Mouse (Mus musculus): ENCODE measurements at regions not wholly inside any gene's neighbourhood (a gene's known extent, or its start where the extent isn't known, plus 50 kb on each side); places are given as distances from the start of the nearest gene placed in this dataset.

DNA sequence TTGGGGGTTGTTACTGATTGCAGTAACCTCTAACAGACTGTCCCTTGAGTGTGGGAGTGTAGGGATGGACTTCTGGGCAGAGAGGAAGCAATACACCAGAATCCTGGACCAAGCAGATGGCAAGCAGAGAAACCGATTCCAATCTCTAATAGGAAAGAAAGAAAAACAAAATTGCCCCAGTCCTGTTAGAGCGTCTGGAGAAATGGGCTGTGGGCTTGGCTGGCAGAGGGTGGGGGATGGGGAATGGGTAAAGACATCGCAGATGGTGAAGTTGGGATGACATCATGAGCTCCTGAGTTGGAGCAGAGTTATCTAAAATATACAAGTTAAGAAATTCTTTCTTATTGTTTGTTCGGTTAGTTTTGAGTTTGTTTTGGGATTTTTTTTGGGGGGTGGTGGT lies 260.5 kb downstream of the Ptpru start:
- Histone ChIP-seq H3K27me3 (ENCODE audit: control insufficient read depth, insufficient read depth, low read length) (no peaks in the 10 kb centered on the region), H3K27ac (ENCODE audit: control insufficient read depth, insufficient read depth, low read depth, low read length) (no peak overlapping the region), H3K36me3 (ENCODE audit: control insufficient read depth, insufficient read depth, low read length) (no peaks in the 10 kb centered on the region), H3K4me3 (ENCODE audit: control insufficient read depth, low read depth, low read length) (no peak overlapping the region), H3K4me1 (ENCODE audit: control insufficient read depth, insufficient read depth, low read length) (no peaks in the 10 kb centered on the region)
- no peak for TF ChIP-seq CTCF (IDR thresholded peaks at IDR 0.05; ENCODE audit: control insufficient read depth, insufficient read depth, insufficient replicate concordance, low read depth, low read length)
- no peak for TF ChIP-seq POLR2A (IDR thresholded peaks at IDR 0.05; ENCODE audit: control insufficient read depth, low read depth, low read length)

GRCm38 (mm10) chr4:131585946-131586345 lies 252.1 kb downstream of the Ptpru start:
- Histone ChIP-seq H3K27me3 (ENCODE audit: control insufficient read depth, insufficient read depth, low read length) (no peaks in the 10 kb centered on the region), H3K36me3 (ENCODE audit: control insufficient read depth, insufficient read depth, low read length) (no peaks in the 10 kb centered on the region), H3K4me1 (ENCODE audit: control insufficient read depth, insufficient read depth, low read length) (no peaks in the 10 kb centered on the region), H3K27ac (ENCODE audit: control insufficient read depth, insufficient read depth, low read depth, low read length) (no peak overlapping the region), H3K4me3 (ENCODE audit: control insufficient read depth, low read depth, low read length) (no peak overlapping the region)
- TF ChIP-seq CTCF (IDR thresholded peaks at IDR 0.05; ENCODE audit: control insufficient read depth, insufficient read depth, insufficient replicate concordance, low read depth, low read length) (no peak), POLR2A (IDR thresholded peaks at IDR 0.05; ENCODE audit: control insufficient read depth, low read depth, low read length) (no peak)

DNA sequence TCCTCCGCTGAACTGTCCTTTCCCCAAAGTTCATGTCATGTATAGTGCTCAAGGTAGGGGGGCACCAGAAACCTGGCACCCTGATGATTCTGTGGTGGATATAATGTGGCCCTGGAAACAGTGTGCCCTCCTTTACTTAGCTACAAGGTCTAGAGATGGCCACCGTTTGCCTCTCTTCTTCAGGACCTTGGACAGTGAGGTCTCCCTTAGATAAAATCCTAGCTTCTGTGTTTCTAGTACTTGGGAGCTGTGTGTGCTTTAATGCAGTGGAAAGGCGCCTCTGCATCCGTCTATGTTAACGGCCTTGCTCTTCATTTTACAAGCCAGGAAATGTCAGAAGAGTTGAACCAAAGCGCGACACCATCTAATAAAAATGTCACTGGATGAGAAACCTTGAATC lies 250.6 kb downstream of the Ptpru start:
- H3K27me3 ChIP-seq (ENCODE audit: control insufficient read depth, insufficient read depth, low read length) = no peaks in the 10 kb centered on the region
- no peak overlapping the region for H3K4me3 ChIP-seq (ENCODE audit: control insufficient read depth, low read depth, low read length)
- no peaks in the 10 kb centered on the region for H3K36me3 ChIP-seq (ENCODE audit: control insufficient read depth, insufficient read depth, low read length)
- no peaks in the 10 kb centered on the region for H3K4me1 ChIP-seq (ENCODE audit: control insufficient read depth, insufficient read depth, low read length)
- no peak overlapping the region for H3K27ac ChIP-seq (ENCODE audit: control insufficient read depth, insufficient read depth, low read depth, low read length)
- no peak for TF ChIP-seq CTCF (IDR thresholded peaks at IDR 0.05; ENCODE audit: control insufficient read depth, insufficient read depth, insufficient replicate concordance, low read depth, low read length)
- no peak for TF ChIP-seq POLR2A (IDR thresholded peaks at IDR 0.05; ENCODE audit: control insufficient read depth, low read depth, low read length)

DNA sequence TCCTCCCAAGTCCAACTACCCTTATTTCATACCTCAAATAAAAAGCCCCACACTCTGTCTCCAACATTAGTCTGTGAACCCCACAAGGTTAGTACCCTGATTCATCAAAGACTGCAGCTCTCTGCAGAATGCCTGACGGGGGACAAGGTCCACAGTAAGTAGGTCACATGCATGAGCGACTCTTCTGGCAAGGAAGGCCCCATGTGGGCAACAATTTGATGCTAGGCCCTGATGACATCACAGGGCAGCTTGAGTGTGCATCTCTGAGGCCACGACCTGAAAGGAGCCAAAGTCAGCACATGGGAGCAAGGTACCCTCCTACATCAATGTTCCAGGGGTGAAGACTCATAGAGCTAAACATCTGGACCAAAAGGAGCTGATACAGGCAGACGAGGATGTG lies 248.0 kb downstream of the Ptpru start:
- H3K27me3 ChIP-seq (ENCODE audit: control insufficient read depth, insufficient read depth, low read length) = no peaks in the 10 kb centered on the region
- H3K4me1 ChIP-seq (ENCODE audit: control insufficient read depth, insufficient read depth, low read length) = no peaks in the 10 kb centered on the region
- H3K27ac ChIP-seq (ENCODE audit: control insufficient read depth, insufficient read depth, low read depth, low read length) = no peak overlapping the region
- peak overlapping the region; percentile 56; the same call in 1 of the 2 replicates for H3K4me3 ChIP-seq (ENCODE audit: control insufficient read depth, low read depth, low read length)
- no peak for TF ChIP-seq POLR2A (IDR thresholded peaks at IDR 0.05; ENCODE audit: control insufficient read depth, low read depth, low read length)
- TF ChIP-seq CTCF (IDR thresholded peaks at IDR 0.05; ENCODE audit: control insufficient read depth, insufficient read depth, insufficient replicate concordance, low read depth, low read length) = no peak
- no peaks in the 10 kb centered on the region for H3K36me3 ChIP-seq (ENCODE audit: control insufficient read depth, insufficient read depth, low read length)

GRCm38 (mm10) chr4:131591456-131591855 lies 246.6 kb downstream of the Ptpru start:
- TF ChIP-seq CTCF (IDR thresholded peaks at IDR 0.05; ENCODE audit: control insufficient read depth, insufficient read depth, insufficient replicate concordance, low read depth, low read length) (no peak), POLR2A (IDR thresholded peaks at IDR 0.05; ENCODE audit: control insufficient read depth, low read depth, low read length) (no peak)
- Histone ChIP-seq H3K27ac (ENCODE audit: control insufficient read depth, insufficient read depth, low read depth, low read length) (no peak overlapping the region), H3K27me3 (ENCODE audit: control insufficient read depth, insufficient read depth, low read length) (no peaks in the 10 kb centered on the region), H3K4me3 (ENCODE audit: control insufficient read depth, low read depth, low read length) (no peak overlapping the region), H3K36me3 (ENCODE audit: control insufficient read depth, insufficient read depth, low read length) (no peaks in the 10 kb centered on the region), H3K4me1 (ENCODE audit: control insufficient read depth, insufficient read depth, low read length) (no peaks in the 10 kb centered on the region)

DNA sequence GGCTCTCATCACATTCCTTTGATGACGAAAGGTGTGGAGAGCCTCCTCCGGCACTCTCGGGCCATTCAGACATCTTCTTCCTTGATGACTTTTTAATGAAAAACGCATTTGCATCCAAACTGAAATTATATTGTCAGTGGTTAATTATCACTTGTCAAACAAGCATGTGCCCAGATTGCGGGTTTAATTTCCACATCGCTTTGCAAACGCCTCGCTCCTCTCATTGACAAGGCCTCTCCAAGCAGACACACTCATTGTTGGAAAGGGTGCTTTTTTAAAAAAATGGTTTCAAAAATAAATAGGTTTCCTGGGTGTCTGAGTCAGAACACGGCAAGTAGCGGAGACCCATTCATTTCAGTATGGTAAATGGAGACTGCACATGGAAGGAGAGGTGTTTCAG lies 240.1 kb downstream of the Ptpru start:
- H3K4me3 ChIP-seq (ENCODE audit: control insufficient read depth, low read depth, low read length) = no peak overlapping the region
- TF ChIP-seq CTCF (IDR thresholded peaks at IDR 0.05; ENCODE audit: control insufficient read depth, insufficient read depth, insufficient replicate concordance, low read depth, low read length) (no peak), POLR2A (IDR thresholded peaks at IDR 0.05; ENCODE audit: control insufficient read depth, low read depth, low read length) (no peak)
- no peaks in the 10 kb centered on the region for H3K27me3 ChIP-seq (ENCODE audit: control insufficient read depth, insufficient read depth, low read length)
- no peaks in the 10 kb centered on the region for H3K36me3 ChIP-seq (ENCODE audit: control insufficient read depth, insufficient read depth, low read length)
- no peaks in the 10 kb centered on the region for H3K4me1 ChIP-seq (ENCODE audit: control insufficient read depth, insufficient read depth, low read length)
- H3K27ac ChIP-seq (ENCODE audit: control insufficient read depth, insufficient read depth, low read depth, low read length) = no peak overlapping the region

GRCm38 (mm10) chr4:131614434-131614833 lies 223.7 kb downstream of the Ptpru start:
- Histone ChIP-seq H3K27ac (ENCODE audit: control insufficient read depth, insufficient read depth, low read depth, low read length) (no peak overlapping the region), H3K4me3 (ENCODE audit: control insufficient read depth, low read depth, low read length) (no peak overlapping the region), H3K27me3 (ENCODE audit: control insufficient read depth, insufficient read depth, low read length) (no peaks in the 10 kb centered on the region), H3K36me3 (ENCODE audit: control insufficient read depth, insufficient read depth, low read length) (no peaks in the 10 kb centered on the region), H3K4me1 (ENCODE audit: control insufficient read depth, insufficient read depth, low read length) (no peaks in the 10 kb centered on the region)
- TF ChIP-seq CTCF (IDR thresholded peaks at IDR 0.05; ENCODE audit: control insufficient read depth, insufficient read depth, insufficient replicate concordance, low read depth, low read length) (no peak), POLR2A (IDR thresholded peaks at IDR 0.05; ENCODE audit: control insufficient read depth, low read depth, low read length) (no peak)

DNA sequence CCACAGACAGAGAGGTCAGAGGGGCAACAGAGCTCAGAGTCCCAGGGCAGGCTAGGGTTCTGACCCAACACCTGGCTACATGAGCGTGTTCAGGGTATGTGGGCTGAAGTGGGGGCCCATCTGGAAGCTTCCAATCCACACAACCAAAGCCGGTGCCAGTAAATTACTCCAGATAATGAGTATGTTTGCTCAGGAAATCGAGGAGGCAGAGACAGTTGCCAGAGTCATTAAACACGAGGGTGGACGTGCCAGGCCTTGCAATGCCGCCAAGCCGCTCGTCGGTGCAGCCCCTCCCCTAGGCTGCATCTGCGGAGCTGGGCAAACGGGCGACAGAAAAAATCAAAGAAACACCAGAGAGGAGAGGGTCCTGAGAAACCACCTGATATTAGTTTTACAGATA lies 222.5 kb downstream of the Ptpru start:
- Histone ChIP-seq H3K4me3 (ENCODE audit: control insufficient read depth, low read depth, low read length) (peak overlapping the region; percentile 36), H3K36me3 (ENCODE audit: control insufficient read depth, insufficient read depth, low read length) (no peaks in the 10 kb centered on the region), H3K27me3 (ENCODE audit: control insufficient read depth, insufficient read depth, low read length) (no peaks in the 10 kb centered on the region), H3K27ac (ENCODE audit: control insufficient read depth, insufficient read depth, low read depth, low read length) (no peak overlapping the region), H3K4me1 (ENCODE audit: control insufficient read depth, insufficient read depth, low read length) (no peaks in the 10 kb centered on the region)
- TF ChIP-seq CTCF (IDR thresholded peaks at IDR 0.05; ENCODE audit: control insufficient read depth, insufficient read depth, insufficient replicate concordance, low read depth, low read length) (no peak), POLR2A (IDR thresholded peaks at IDR 0.05; ENCODE audit: control insufficient read depth, low read depth, low read length) (no peak)

Data from testis, adult 2 months (tissue).